Mouse (Mus musculus): ENCODE measurements around the gene Ten1. TPM values are rescaled to one million over a fixed set of nuclear protein-coding genes. Genes with fewer than 3 reads are reported as not detected.

Ten1 gene
- polyA plus RNA-seq (2015; fragmentation: Nextera tagmentation; extraction: Ambion mirVana): 74.7 and 79.0 TPM in 2 replicates

- WGBS: under 1% methylated on average over 59 of the region's 62 CpGs
- peak within 1 kb of the TSS; percentile 85 for H3K4me2 ChIP-seq (replicated peaks; ENCODE audit: low read depth, low read length)
- H3K9me3 ChIP-seq (ENCODE audit: low read length): no peaks in the 10 kb centered on the region
- H3K9ac ChIP-seq (replicated peaks; ENCODE audit: low read depth): peak within 1 kb of the TSS; percentile 95
- H3K4me3 ChIP-seq (ENCODE audit: low read depth, low read length): peak within 1 kb of the TSS; percentile 79
- no peaks in the 10 kb centered on the region for H3K27me3 ChIP-seq (replicated peaks; ENCODE audit: insufficient read depth, low read length)
- peak within 1 kb of the TSS; percentile 97 for H3K27ac ChIP-seq (ENCODE audit: low read length)
- ATAC-seq: peak; percentile 96
- peaks cover 7% of the 10 kb centered on the region; the same call in 1 of the 2 replicates for H3K4me1 ChIP-seq (ENCODE audit: insufficient read depth, low read depth, low read length)
- TF ChIP-seq CTCF (IDR thresholded peaks at IDR 0.05) (no peak), EP300 (IDR thresholded peaks at IDR 0.05) (peak; percentile 72)
- DNase-seq (ENCODE audit: low spot score): peak; percentile 98
- H3K36me3 ChIP-seq (ENCODE audit: insufficient read depth, low read length): no peaks in the 10 kb centered on the region
Measured at GRCm38 (mm10) chr11:116198639-116199531, at the start of gene Ten1, which contains the start of gene Acox1. TSS of gene Ten1 (plus strand) at chr11:116198855. TSS of gene Acox1 (minus strand) at chr11:116199045.

GRCm38 (mm10) chr11:116149341-116149740, 49.3 kb upstream of the Ten1 start:
- Histone ChIP-seq H3K27ac (ENCODE audit: low read length) (no peak overlapping the region), H3K9me3 (ENCODE audit: low read length) (no peaks in the 10 kb centered on the region), H3K36me3 (ENCODE audit: insufficient read depth, low read length) (peaks cover 12% of the 10 kb centered on the region; the same call in 1 of the 2 replicates), H3K4me1 (ENCODE audit: insufficient read depth, low read depth, low read length) (no peaks in the 10 kb centered on the region), H3K4me2 (replicated peaks; ENCODE audit: low read depth, low read length) (no peak overlapping the region), H3K27me3 (replicated peaks; ENCODE audit: insufficient read depth, low read length) (no peaks in the 10 kb centered on the region), H3K4me3 (ENCODE audit: low read depth, low read length) (no peak overlapping the region), H3K9ac (replicated peaks; ENCODE audit: low read depth) (no peak overlapping the region)
- DNase-seq (ENCODE audit: low spot score): no peak
- 77% methylated on average over 6 of the region's 6 CpGs for WGBS
- TF ChIP-seq EP300 (IDR thresholded peaks at IDR 0.05): no peak
- TF ChIP-seq CTCF (IDR thresholded peaks at IDR 0.05): no peak
- no peak for ATAC-seq

GRCm38 (mm10) chr11:116150960-116151359, 47.7 kb upstream of the Ten1 start:
- Histone ChIP-seq H3K27me3 (replicated peaks; ENCODE audit: insufficient read depth, low read length) (no peaks in the 10 kb centered on the region), H3K9me3 (ENCODE audit: low read length) (no peaks in the 10 kb centered on the region), H3K36me3 (ENCODE audit: insufficient read depth, low read length) (peaks cover 21% of the 10 kb centered on the region), H3K4me3 (ENCODE audit: low read depth, low read length) (no peak overlapping the region), H3K4me2 (replicated peaks; ENCODE audit: low read depth, low read length) (no peak overlapping the region), H3K9ac (replicated peaks; ENCODE audit: low read depth) (no peak overlapping the region), H3K4me1 (ENCODE audit: insufficient read depth, low read depth, low read length) (no peaks in the 10 kb centered on the region), H3K27ac (ENCODE audit: low read length) (no peak overlapping the region)
- no peak for TF ChIP-seq CTCF (IDR thresholded peaks at IDR 0.05)
- no peak for TF ChIP-seq EP300 (IDR thresholded peaks at IDR 0.05)
- WGBS: 92% methylated on average over 2 of the region's 2 CpGs
- no peak for ATAC-seq
- DNase-seq (ENCODE audit: low spot score): no peak

GRCm38 (mm10) chr11:116161312-116161711, 37.3 kb upstream of the Ten1 start:
- Histone ChIP-seq H3K27ac (ENCODE audit: low read length) (no peak overlapping the region), H3K4me3 (ENCODE audit: low read depth, low read length) (no peak overlapping the region), H3K36me3 (ENCODE audit: insufficient read depth, low read length) (0 out of 2 replicates have a peak, but pooled peaks cover 11% of the 10 kb centered on the region), H3K9me3 (ENCODE audit: low read length) (no peaks in the 10 kb centered on the region), H3K4me1 (ENCODE audit: insufficient read depth, low read depth, low read length) (no peaks in the 10 kb centered on the region; the same call in 1 of the 2 replicates), H3K9ac (replicated peaks; ENCODE audit: low read depth) (no peak overlapping the region), H3K27me3 (replicated peaks; ENCODE audit: insufficient read depth, low read length) (no peaks in the 10 kb centered on the region), H3K4me2 (replicated peaks; ENCODE audit: low read depth, low read length) (no peak overlapping the region)
- 44% methylated on average over 12 of the region's 12 CpGs for WGBS
- TF ChIP-seq CTCF (IDR thresholded peaks at IDR 0.05) (no peak), EP300 (IDR thresholded peaks at IDR 0.05) (no peak)
- ATAC-seq (peak; percentile 16; the same call in 1 of the 2 replicates), DNase-seq (ENCODE audit: low spot score) (no peak)

GRCm38 (mm10) chr11:116162146-116162545, 36.5 kb upstream of the Ten1 start:
- ATAC-seq (peak; percentile 57), DNase-seq (ENCODE audit: low spot score) (no peak)
- Histone ChIP-seq H3K27me3 (replicated peaks; ENCODE audit: insufficient read depth, low read length) (no peaks in the 10 kb centered on the region), H3K36me3 (ENCODE audit: insufficient read depth, low read length) (0 out of 2 replicates have a peak, but pooled peaks cover 11% of the 10 kb centered on the region), H3K4me1 (ENCODE audit: insufficient read depth, low read depth, low read length) (no peaks in the 10 kb centered on the region; the same call in 1 of the 2 replicates), H3K9me3 (ENCODE audit: low read length) (no peaks in the 10 kb centered on the region), H3K4me2 (replicated peaks; ENCODE audit: low read depth, low read length) (no peak overlapping the region), H3K4me3 (ENCODE audit: low read depth, low read length) (no peak overlapping the region), H3K27ac (ENCODE audit: low read length) (no peak overlapping the region), H3K9ac (replicated peaks; ENCODE audit: low read depth) (no peak overlapping the region)
- 65% methylated on average over 10 of the region's 10 CpGs for WGBS
- TF ChIP-seq CTCF (IDR thresholded peaks at IDR 0.05) (no peak), EP300 (IDR thresholded peaks at IDR 0.05) (no peak)

- H3K27ac ChIP-seq (ENCODE audit: low read length): no peak overlapping the region
- no peak overlapping the region for H3K4me3 ChIP-seq (ENCODE audit: low read depth, low read length)
- DNase-seq (ENCODE audit: low spot score) (no peak), ATAC-seq (no peak)
- TF ChIP-seq EP300 (IDR thresholded peaks at IDR 0.05) (no peak), CTCF (IDR thresholded peaks at IDR 0.05) (no peak)
- H3K4me2 ChIP-seq (replicated peaks; ENCODE audit: low read depth, low read length): no peak overlapping the region
- no peaks in the 10 kb centered on the region for H3K9me3 ChIP-seq (ENCODE audit: low read length)
- WGBS: 42% methylated on average over 9 of the region's 9 CpGs
- no peak overlapping the region for H3K9ac ChIP-seq (replicated peaks; ENCODE audit: low read depth)
- no peaks in the 10 kb centered on the region for H3K27me3 ChIP-seq (replicated peaks; ENCODE audit: insufficient read depth, low read length)
- 0 out of 2 replicates have a peak, but pooled peaks cover 11% of the 10 kb centered on the region for H3K36me3 ChIP-seq (ENCODE audit: insufficient read depth, low read length)
- H3K4me1 ChIP-seq (ENCODE audit: insufficient read depth, low read depth, low read length): no peaks in the 10 kb centered on the region; the same call in 1 of the 2 replicates
Measured at GRCm38 (mm10) chr11:116163002-116163401, 35.7 kb upstream of the Ten1 start.

Measured in lung, postnatal 0 days (tissue).